Mouse (Mus musculus) MEL (cell line): ENCODE data around the gene Emilin2. TPM values are rescaled to one million over a fixed set of nuclear protein-coding genes. Genes with fewer than 3 reads are reported as not detected.

Experiments used
- DNase-seq: peaks from one replicate; pipeline ENCODE4 v3.0.0; 2011; ENCODE audit warnings: low read depth, low spot score
- H3K27ac ChIP-seq: 2 replicates; pipeline ENCODE4 v1.5.1; 2012; ENCODE audit warnings: low read depth, mild to moderate bottlenecking, control low read depth, low read length, moderate library complexity; ENCODE audit not compliant: control insufficient read depth
- H3K27me3 ChIP-seq, 2 experiments: fragments of 150-350 bp in 1 of 2; sonication (generic) in 1 of 2; 2 replicates each; pipeline ENCODE4 v1.6.1; 2012; ENCODE audit warnings: low read length in 2 of 2, mild to moderate bottlenecking in 2 of 2, improper control_type of control experiment in 1 of 2, moderate library complexity in 1 of 2; ENCODE audit not compliant: insufficient read depth in 2 of 2, control insufficient read depth in 1 of 2
- H3K36me3 ChIP-seq, 2 experiments: 2 replicates each; pipeline ENCODE4 v1.6.1; 2012 to 2014; ENCODE audit warnings: low read length in 2 of 2, improper control_type of control experiment in 1 of 2, inconsistent platforms in 1 of 2, mild to moderate bottlenecking in 1 of 2; ENCODE audit not compliant: insufficient read depth in 2 of 2, control insufficient read depth in 1 of 2
- H3K4me1 ChIP-seq, 2 experiments: fragments of 150-350 bp in 1 of 2; sonication (generic) in 1 of 2; 2 replicates each; pipeline ENCODE4 v1.6.1; 2012; ENCODE audit warnings: low read length in 2 of 2, improper control_type of control experiment in 1 of 2, mild to moderate bottlenecking in 1 of 2; ENCODE audit not compliant: insufficient read depth in 2 of 2, control insufficient read depth in 1 of 2
- H3K4me3 ChIP-seq, 2 experiments: fragments of 150-350 bp in 1 of 2; sonication (generic) in 1 of 2; 2 replicates each; pipeline ENCODE4 v1.5.1; 2012; ENCODE audit warnings: low read depth in 2 of 2, low read length in 2 of 2, mild to moderate bottlenecking in 2 of 2, moderate library complexity in 2 of 2, control low read depth in 1 of 2, improper control_type of control experiment in 1 of 2; ENCODE audit not compliant: control insufficient read depth in 1 of 2, insufficient read depth in 1 of 2
- H3K79me2 ChIP-seq: 2 replicates; pipeline ENCODE4 v1.6.1; 2012; ENCODE audit warnings: mild to moderate bottlenecking, low read length, moderate library complexity; ENCODE audit not compliant: control insufficient read depth, poor library complexity, insufficient read depth
- H3K9ac ChIP-seq: 2 replicates; pipeline ENCODE4 v1.6.1; 2012; ENCODE audit warnings: low read depth, mild to moderate bottlenecking, control low read depth, low read length, moderate library complexity; ENCODE audit not compliant: control insufficient read depth, poor library complexity, severe bottlenecking
- H3K9me3 ChIP-seq: fragments of 150-350 bp; sonication (generic); replicated peaks from 2 replicates; pipeline ENCODE4 v1.6.1; 2012; ENCODE audit warnings: mild to moderate bottlenecking, low read length, improper control_type of control experiment, moderate library complexity; ENCODE audit not compliant: insufficient read depth
- BHLHE40 ChIP-seq: IDR thresholded peaks from 2 replicates; pipeline ENCODE4 v1.6.1; 2012; ENCODE audit warnings: low read depth, mild to moderate bottlenecking, inconsistent platforms, low read length, improper control_type of control experiment, borderline replicate concordance
- CHD1 ChIP-seq: IDR thresholded peaks from 2 replicates; pipeline ENCODE4 v1.6.1; 2012; ENCODE audit warnings: low read depth, mild to moderate bottlenecking, inconsistent platforms, low read length, improper control_type of control experiment
- CHD2 ChIP-seq: IDR thresholded peaks from 2 replicates; pipeline ENCODE4 v1.6.1; 2011; ENCODE audit warnings: low read length, improper control_type of control experiment
- E2F4 ChIP-seq: IDR thresholded peaks from 2 replicates; pipeline ENCODE4 v1.6.1; 2011; ENCODE audit warnings: low read depth, low read length, improper control_type of control experiment, borderline replicate concordance
- ELF1 ChIP-seq: IDR thresholded peaks from 2 replicates; pipeline ENCODE4 v1.6.1; 2014; ENCODE audit warnings: low read depth, mild to moderate bottlenecking, inconsistent platforms, low read length, improper control_type of control experiment, moderate library complexity
- ETS1 ChIP-seq: IDR thresholded peaks from 2 replicates; pipeline ENCODE4 v1.6.1; 2012; ENCODE audit warnings: low read depth, mild to moderate bottlenecking, inconsistent platforms, low read length, improper control_type of control experiment, moderate library complexity
- GATA1 ChIP-seq: IDR thresholded peaks from 2 replicates; pipeline ENCODE4 v1.6.1; 2011; ENCODE audit warnings: low read depth, low read length, improper control_type of control experiment
- HCFC1 ChIP-seq: IDR thresholded peaks from 2 replicates; pipeline ENCODE4 v1.6.1; 2012; ENCODE audit warnings: low read depth, mild to moderate bottlenecking, inconsistent platforms, low read length, improper control_type of control experiment, moderate library complexity
- JUND ChIP-seq: IDR thresholded peaks from 2 replicates; pipeline ENCODE4 v1.6.1; 2011; ENCODE audit warnings: low read depth, mild to moderate bottlenecking, improper control_type of control experiment, low read length
- MXI1 ChIP-seq: IDR thresholded peaks from 2 replicates; pipeline ENCODE4 v1.6.1; 2011; ENCODE audit warnings: mild to moderate bottlenecking, low read depth, low read length, improper control_type of control experiment
- MYB ChIP-seq: IDR thresholded peaks from 2 replicates; pipeline ENCODE4 v1.6.1; 2011; ENCODE audit warnings: mild to moderate bottlenecking, low read depth, low read length, improper control_type of control experiment
- MYC ChIP-seq: IDR thresholded peaks from 2 replicates; pipeline ENCODE4 v1.6.1; 2011; ENCODE audit warnings: low read depth, mild to moderate bottlenecking, low read length, improper control_type of control experiment, moderate library complexity
- POLR2AphosphoS5 ChIP-seq: IDR thresholded peaks from 2 replicates; pipeline ENCODE4 v1.6.1; 2012; ENCODE audit warnings: low read depth, borderline replicate concordance, mild to moderate bottlenecking, inconsistent platforms, low read length, moderate library complexity, mixed read lengths
- SIN3A ChIP-seq: IDR thresholded peaks from 2 replicates; pipeline ENCODE4 v1.6.1; 2012; ENCODE audit warnings: low read length, improper control_type of control experiment, inconsistent platforms
- SMC3 ChIP-seq: IDR thresholded peaks from 2 replicates; pipeline ENCODE4 v1.6.1; 2011; ENCODE audit warnings: low read depth, low read length, improper control_type of control experiment
- TAL1 ChIP-seq: IDR thresholded peaks from 2 replicates; pipeline ENCODE4 v1.6.1; 2012; ENCODE audit warnings: mild to moderate bottlenecking, inconsistent platforms, low read length, moderate library complexity, mixed read lengths
- TBP ChIP-seq: IDR thresholded peaks from 2 replicates; pipeline ENCODE4 v1.8.0; 2011; ENCODE audit warnings: low read depth, low read length, improper control_type of control experiment
- UBTF ChIP-seq: IDR thresholded peaks from 2 replicates; pipeline ENCODE4 v1.6.1; 2012; ENCODE audit warnings: low read depth, mild to moderate bottlenecking, inconsistent platforms, low read length, improper control_type of control experiment, moderate library complexity, borderline replicate concordance; ENCODE audit not compliant: insufficient read depth
- USF2 ChIP-seq, 2 experiments: IDR thresholded peaks; 2 replicates each; pipeline ENCODE4 v1.6.1; 2011 to 2012; ENCODE audit warnings: improper control_type of control experiment in 2 of 2, low read length in 2 of 2, borderline replicate concordance in 1 of 2, inconsistent platforms in 1 of 2, low read depth in 1 of 2, mild to moderate bottlenecking in 1 of 2; ENCODE audit not compliant: insufficient read depth in 1 of 2
- ZMIZ1 ChIP-seq: IDR thresholded peaks from 2 replicates; pipeline ENCODE4 v1.6.1; 2012; ENCODE audit warnings: low read depth, mild to moderate bottlenecking, inconsistent platforms, low read length, improper control_type of control experiment, moderate library complexity
- ZNF384 ChIP-seq: IDR thresholded peaks from 2 replicates; pipeline ENCODE4 v1.6.1; 2012; ENCODE audit warnings: low read depth, mild to moderate bottlenecking, inconsistent platforms, low read length, improper control_type of control experiment
- polyA plus RNA-seq, 2 experiments: library from polyadenylated mRNA; stranded (reverse) in 1 of 2; unstranded in 1 of 2; fragments of >175 nt in 1 of 2; fragments of >200 nt in 1 of 2; gene quantifications; 2 replicates each; pipeline versions ENCODE4 v1.2.1 to v1.2.4; 2012; ENCODE audit warnings: low replicate concordance in 2 of 2, low read depth in 1 of 2; ENCODE audit not compliant: insufficient read length in 2 of 2, insufficient read depth in 1 of 2, missing spikeins in 1 of 2
- total RNA-seq: library from RNA; depleted of rRNA; stranded (reverse); fragments of 300-350 nt; gene quantifications from 2 replicates; pipeline ENCODE4 v1.2.3, GENCODE M21; 2012

The Emilin2 gene
- total and polyA plus RNA-seq, 3 experiments, result 37.4 to 95.5 (median 92.6) TPM

DNA sequence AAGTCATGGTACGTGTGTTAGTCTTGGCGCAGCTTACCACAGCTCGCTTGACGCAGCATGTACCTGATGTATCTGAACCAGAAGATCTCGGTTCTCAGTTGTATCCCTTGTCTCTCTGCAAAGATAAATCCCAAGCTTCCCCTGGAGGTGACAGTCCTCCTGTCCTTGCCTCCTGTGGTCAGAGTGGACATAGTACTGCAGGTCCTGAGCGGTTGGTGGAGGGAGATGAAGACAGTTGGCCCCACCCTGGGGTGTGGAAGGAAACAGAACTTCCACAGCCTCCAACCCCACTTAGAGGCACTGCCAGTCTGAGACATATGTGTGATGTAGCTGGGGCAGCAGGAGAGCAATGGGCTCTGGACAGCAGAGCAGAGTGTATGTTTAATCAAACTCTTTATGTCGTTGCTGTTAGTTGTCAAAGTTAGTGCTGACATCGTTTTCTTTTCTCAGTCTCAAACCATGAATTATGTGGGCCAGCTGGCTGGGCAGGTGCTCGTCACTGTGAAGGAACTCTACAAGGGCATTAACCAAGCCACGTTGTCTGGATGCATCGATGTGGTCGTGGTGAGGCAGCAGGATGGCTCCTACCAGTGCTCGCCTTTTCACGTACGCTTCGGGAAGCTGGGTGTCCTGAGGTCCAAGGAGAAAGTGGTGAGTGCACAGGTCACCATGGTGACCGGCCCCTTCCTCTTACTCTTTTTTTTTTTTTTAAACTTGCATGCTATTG, 97.1 kb downstream of the Emilin2 start:
- Histone ChIP-seq H3K79me2 (peaks cover 43% of the 10 kb centered on the region), H3K9me3 (no peaks in the 10 kb centered on the region), H3K9ac (peak overlapping the region; percentile 58), H3K36me3 (peaks cover 25 to 57% of the 10 kb centered on the region in 2 experiments), H3K4me3 (peak overlapping the region; percentile 49 to 60), H3K27ac (peak overlapping the region; percentile 68), H3K4me1 (peaks cover 44 to 46% of the 10 kb centered on the region in 2 experiments), H3K27me3 (no peaks in the 10 kb centered on the region)
- TF ChIP-seq UBTF (no peak), CHD2 (no peak), MXI1 (no peak), ETS1 (no peak), CHD1 (no peak), SIN3A (no peak), POLR2AphosphoS5 (no peak), JUND (no peak), SMC3 (no peak), GATA1 (no peak), ZNF384 (no peak)
- peak; percentile 40 for DNase-seq

GRCm38 (mm10) chr17:71213666-71214065, 98.1 kb downstream of the Emilin2 start:
- H3K27me3 ChIP-seq, result no peaks in the 10 kb centered on the region
- no peak overlapping the region for H3K4me3 ChIP-seq
- TF ChIP-seq UBTF, result no peak
- TF ChIP-seq, all 39 proteins: peak for 0
- DNase-seq, result no peak
- H3K9me3 ChIP-seq, result no peaks in the 10 kb centered on the region
- H3K4me1 ChIP-seq, result peaks cover 48 to 51% of the 10 kb centered on the region in 2 experiments
- peak overlapping the region; percentile 68; the same call in 1 of the 2 replicates for H3K27ac ChIP-seq
- H3K36me3 ChIP-seq, result peaks cover 25 to 63% of the 10 kb centered on the region in 2 experiments
- H3K9ac ChIP-seq, result no peak overlapping the region
- H3K79me2 ChIP-seq, result peaks cover 44% of the 10 kb centered on the region

GRCm38 (mm10) chr17:71211962-71212646, 99.7 kb downstream of the Emilin2 start:
- Histone ChIP-seq H3K9me3 (no peaks in the 10 kb centered on the region), H3K9ac (peak overlapping the region; percentile 34), H3K4me3 (peak overlapping the region; percentile 12 to 20; a peak in 2 of 4 replicates), H3K36me3 (peaks cover 12 to 65% of the 10 kb centered on the region in 2 experiments), H3K79me2 (peaks cover 45% of the 10 kb centered on the region), H3K27ac (peak overlapping the region; percentile 93), H3K27me3 (no peaks in the 10 kb centered on the region), H3K4me1 (peaks cover 48 to 51% of the 10 kb centered on the region in 2 experiments)
- DNase-seq, result peak; percentile 96
- TF ChIP-seq BHLHE40 (peak; percentile 70; the same call in 1 of the 2 replicates), SMC3 (peak; percentile 20; the same call in 1 of the 2 replicates), TAL1 (peak; percentile 99), ELF1 (peak; percentile 52; the same call in 1 of the 2 replicates), POLR2AphosphoS5 (no peak), USF2 (IDR thresholded peaks at IDR 0.05; ENCODE audit: borderline replicate concordance in 1 of 2, insufficient read depth in 1 of 2, low read depth in 1 of 2, low read length in 2 of 2) (no peak), HCFC1 (peak; percentile 60), TBP (peak; percentile 63; the same call in 1 of the 2 replicates), MYB (peak; percentile 97), ETS1 (peak; percentile 98), ZMIZ1 (peak; percentile 85), JUND (0 out of 2 replicates have a peak, but pooled peaks have one; percentile 37), CHD1 (no peak), E2F4 (no peak), MYC (peak; percentile 78; the same call in 1 of the 2 replicates)
